Mouse (Mus musculus) C2C12 (cell line): ENCODE data around the gene Alad. TPM values are rescaled to one million over a fixed set of nuclear protein-coding genes. Genes with fewer than 3 reads are reported as not detected.
A peak's percentile ranks its signal among the peaks of the same experiment; 100 is the strongest.

Source experiments
- H3K27me3 ChIP-seq: one replicate; pipeline ENCODE4 v1.6.1; 2011; ENCODE audit not compliant: control insufficient read depth, insufficient read depth, insufficient read length
- H3K36me3 ChIP-seq: one replicate; pipeline ENCODE4 v1.6.1; 2011; ENCODE audit not compliant: control insufficient read depth, insufficient read depth
- H3K4me3 ChIP-seq: one replicate; pipeline ENCODE4 v1.5.1; 2011; ENCODE audit warnings: mild to moderate bottlenecking, control low read depth; ENCODE audit not compliant: poor library complexity, insufficient read depth, severe bottlenecking
- H3K79me2 ChIP-seq: one replicate; pipeline ENCODE4 v1.6.1; 2011; ENCODE audit not compliant: control insufficient read depth, insufficient read depth
- H3K79me3 ChIP-seq: one replicate; pipeline ENCODE4 v1.6.1; 2011; ENCODE audit warnings: low read depth, control low read depth
- H3ac ChIP-seq: one replicate; pipeline ENCODE3; 2011; ENCODE audit warnings: low read depth; ENCODE audit not compliant: control insufficient read depth, insufficient read length
- CEBPB ChIP-seq: IDR thresholded peaks from one replicate; pipeline ENCODE4 v1.6.1; 2011; ENCODE audit warnings: low read depth, mild to moderate bottlenecking, control low read depth, moderate library complexity
- CTCF ChIP-seq: IDR thresholded peaks from one replicate; pipeline ENCODE4 v1.5.1; 2011; ENCODE audit not compliant: control insufficient read depth, insufficient read depth, insufficient read length
- FOSL1 ChIP-seq: IDR thresholded peaks from one replicate; pipeline ENCODE4 v1.8.0; 2011; ENCODE audit warnings: mild to moderate bottlenecking, low read length; ENCODE audit not compliant: poor library complexity, insufficient read depth, severe bottlenecking
- MAX ChIP-seq: IDR thresholded peaks from one replicate; pipeline ENCODE4 v1.6.1; 2011; ENCODE audit warnings: mild to moderate bottlenecking, control low read depth
- MYOD1 ChIP-seq: IDR thresholded peaks from one replicate; pipeline ENCODE4 v1.6.1; 2011; ENCODE audit warnings: low read depth; ENCODE audit not compliant: control insufficient read depth, insufficient read length
- MYOG ChIP-seq: IDR thresholded peaks from one replicate; pipeline ENCODE4 v1.6.1; 2011; ENCODE audit not compliant: control insufficient read depth, insufficient read length; ENCODE audit errors: extremely low read depth
- USF1 ChIP-seq: IDR thresholded peaks from one replicate; pipeline ENCODE4 v1.6.1; 2011; ENCODE audit warnings: low read depth, mild to moderate bottlenecking, control low read depth, moderate library complexity
- polyA plus RNA-seq: library from polyadenylated mRNA; unstranded; fragments of >200 nt; fragmentation: generic; extraction: Trizol; gene quantifications from one replicate; pipeline ENCODE4 v1.2.1, GENCODE M21; 2012; ENCODE audit warnings: missing spikeins

Alad gene
- polyA plus RNA-seq, 1 experiment: 147 TPM

- no peak overlapping the region for H3ac ChIP-seq
- H3K79me2 ChIP-seq: no peaks in the 10 kb centered on the region
- TF ChIP-seq MYOD1 (no peak), MAX (no peak), FOSL1 (no peak), MYOG (no peak)
- H3K4me3 ChIP-seq: no peak overlapping the region
- H3K36me3 ChIP-seq: no peaks in the 10 kb centered on the region
- no peaks in the 10 kb centered on the region for H3K79me3 ChIP-seq
- H3K27me3 ChIP-seq: no peaks in the 10 kb centered on the region
Observed at GRCm38 (mm10) chr4:62543782-62544181, 24.1 kb upstream of the Alad start.

GRCm38 (mm10) chr4:62541802-62542201 is 22.1 kb upstream of the Alad start:
- Histone ChIP-seq H3ac (no peak overlapping the region), H3K79me3 (no peaks in the 10 kb centered on the region), H3K36me3 (no peaks in the 10 kb centered on the region), H3K27me3 (no peaks in the 10 kb centered on the region), H3K4me3 (no peak overlapping the region), H3K79me2 (no peaks in the 10 kb centered on the region)
- TF ChIP-seq USF1: no peak

GRCm38 (mm10) chr4:62533729-62534128 is 14.0 kb upstream of the Alad start:
- no peaks in the 10 kb centered on the region for H3K36me3 ChIP-seq
- H3K27me3 ChIP-seq: no peaks in the 10 kb centered on the region
- H3K4me3 ChIP-seq: no peak overlapping the region
- H3K79me2 ChIP-seq: no peaks in the 10 kb centered on the region
- no peak overlapping the region for H3ac ChIP-seq
- TF ChIP-seq FOSL1 (no peak), MYOG (no peak), CTCF (no peak), MYOD1 (no peak), USF1 (no peak), CEBPB (no peak), MAX (no peak)
- H3K79me3 ChIP-seq: no peaks in the 10 kb centered on the region

- no peaks in the 10 kb centered on the region for H3K27me3 ChIP-seq
- TF ChIP-seq FOSL1: no peak
- no peak for TF ChIP-seq MAX
- no peak for TF ChIP-seq CTCF
- TF ChIP-seq MYOG: no peak
- no peak for TF ChIP-seq MYOD1
- TF ChIP-seq CEBPB: no peak
- no peak for TF ChIP-seq USF1
- H3K36me3 ChIP-seq: peaks cover 5% of the 10 kb centered on the region
- H3ac ChIP-seq: no peak overlapping the region
- H3K79me3 ChIP-seq: peaks cover 11% of the 10 kb centered on the region
- H3K79me2 ChIP-seq: peaks cover 16% of the 10 kb centered on the region
- no peak overlapping the region for H3K4me3 ChIP-seq
Observed at GRCm38 (mm10) chr4:62527655-62528054, 7.9 kb upstream of the Alad start.

GRCm38 (mm10) chr4:62526256-62526655 is 6.5 kb upstream of the Alad start:
- Histone ChIP-seq H3K27me3 (no peaks in the 10 kb centered on the region), H3ac (no peak overlapping the region), H3K4me3 (no peak overlapping the region), H3K79me2 (peaks cover 16% of the 10 kb centered on the region), H3K36me3 (peaks cover 5% of the 10 kb centered on the region), H3K79me3 (peaks cover 11% of the 10 kb centered on the region)
- TF ChIP-seq MYOG (no peak), CTCF (no peak), FOSL1 (no peak), USF1 (no peak), MYOD1 (no peak), MAX (no peak), CEBPB (no peak)

GRCm38 (mm10) chr4:62525489-62525811 is 5.7 kb upstream of the Alad start:
- Histone ChIP-seq H3K27me3 (no peaks in the 10 kb centered on the region), H3K79me2 (peaks cover 16% of the 10 kb centered on the region), H3K36me3 (peaks cover 5% of the 10 kb centered on the region), H3ac (no peak overlapping the region), H3K4me3 (no peak overlapping the region), H3K79me3 (peaks cover 11% of the 10 kb centered on the region)
- TF ChIP-seq CEBPB (peak; percentile 95), CTCF (no peak)
